In the genomic region with DNA sequence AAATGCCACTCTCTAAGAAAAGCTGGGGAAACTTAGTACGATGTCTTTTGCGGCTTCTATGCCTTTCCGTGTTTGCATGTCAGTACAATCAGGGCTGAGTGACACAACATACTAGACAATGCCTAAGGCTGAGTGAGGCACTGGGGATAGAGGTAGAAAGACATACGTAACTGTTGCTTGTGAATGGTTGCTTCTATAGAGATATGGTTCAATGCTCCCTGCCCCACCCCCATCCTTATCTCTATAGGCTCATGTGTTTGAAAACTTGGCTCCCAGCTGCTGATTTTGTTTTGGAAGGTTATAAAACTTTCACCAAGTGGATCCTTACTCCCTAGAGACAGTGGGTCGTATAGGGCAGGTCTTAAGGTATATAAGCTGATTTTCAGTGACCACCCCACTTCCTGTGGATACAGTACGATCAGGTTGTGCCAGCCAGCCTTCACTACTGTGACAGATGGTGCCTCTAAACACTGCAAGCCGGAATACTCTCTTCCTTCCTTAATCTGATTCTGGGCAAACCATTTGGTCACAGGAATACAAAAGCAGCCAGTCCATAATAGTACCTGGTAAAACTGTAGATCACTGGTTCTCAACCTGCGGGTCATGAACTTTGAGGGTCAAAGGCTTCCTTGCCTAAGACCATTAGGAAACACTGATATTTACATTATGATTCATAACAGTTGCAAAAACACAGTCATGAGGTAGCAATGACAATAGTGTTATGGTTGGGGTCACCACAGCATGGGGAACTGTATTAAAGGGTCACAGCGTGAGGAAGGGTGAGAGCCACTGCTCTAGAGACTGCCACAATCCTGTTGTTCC, we compare ENCODE assay signal across 22 mouse cellular contexts.
DNase-seq lines count a peak whose midpoint lies in the region; ATAC-seq and TF ChIP-seq lines count a peak whose summit lies in the region.
"Had no signal": no experiment of that assay in that cellular context is flagged by ENCODE, and none has a peak within 500 bp of the region (broad histone marks: within the 10 kb centered on the region; RNA-seq: fewer than 3 reads in every experiment).

No protein-coding gene starts in this region.

- no peak overlapping the region for H3K4me3 ChIP-seq in intestine, postnatal 0 days (ENCODE audit: low read depth, low read length)
- H3K4me3 ChIP-seq in intestine, embryonic 15.5 days (replicated peaks), result no peak overlapping the region
- no peak overlapping the region for H3K4me3 ChIP-seq in liver, embryonic 12.5 days
- H3K4me3 ChIP-seq in forebrain, embryonic 15.5 days, result no peak overlapping the region
- H3K4me3 ChIP-seq: embryonic facial prominence, embryonic 12.5 days; gastrocnemius, adult 2 months; limb, embryonic 15.5 days; stomach, embryonic 15.5 days had no signal

- H3K9ac ChIP-seq in intestine, postnatal 0 days (ENCODE audit: low read depth, low read length), result no peak overlapping the region
- no peak overlapping the region for H3K9ac ChIP-seq in intestine, embryonic 15.5 days
- no peak overlapping the region for H3K9ac ChIP-seq in liver, embryonic 12.5 days
- no peak overlapping the region for H3K9ac ChIP-seq in forebrain, embryonic 15.5 days (replicated peaks)
- H3K9ac ChIP-seq: embryonic facial prominence, embryonic 12.5 days; limb, embryonic 15.5 days; stomach, embryonic 15.5 days had no signal

- H3K36me3 ChIP-seq in intestine, postnatal 0 days (ENCODE audit: control insufficient read depth, insufficient read depth), result peaks cover 58% of the 10 kb centered on the region
- peaks cover 34% of the 10 kb centered on the region for H3K36me3 ChIP-seq in intestine, embryonic 15.5 days
- H3K36me3 ChIP-seq in liver, embryonic 12.5 days, result peaks cover 49% of the 10 kb centered on the region
- H3K36me3 ChIP-seq in forebrain, embryonic 15.5 days, result no peaks in the 10 kb centered on the region

- no peak for DNase-seq in kidney, adult 9 months
- no peak for DNase-seq in frontal cortex, postnatal 36 days (ENCODE audit: low spot score in 2 of 2)
- DNase-seq: adrenal gland, postnatal 10 days; cerebellum, adult 11 months; gastrocnemius, adult 2 months; kidney, adult 11 months; left cerebral cortex, postnatal 4 days; thymus, postnatal 4 days had no signal

- 71% methylated on average over 9 of the region's 9 CpGs for WGBS in intestine, postnatal 0 days
- WGBS in intestine, embryonic 15.5 days, result 79% methylated on average over 9 of the region's 9 CpGs
- 50% methylated on average over 9 of the region's 9 CpGs for WGBS in liver, embryonic 12.5 days (ENCODE audit: insufficient replicate concordance)
- WGBS in forebrain, embryonic 15.5 days, result 86% methylated on average over 9 of the region's 9 CpGs

- H3K9me3 ChIP-seq in intestine, postnatal 0 days (ENCODE audit: control insufficient read depth), result no peaks in the 10 kb centered on the region
- no peaks in the 10 kb centered on the region for H3K9me3 ChIP-seq in intestine, embryonic 15.5 days
- no peaks in the 10 kb centered on the region for H3K9me3 ChIP-seq in liver, embryonic 12.5 days (replicated peaks)
- no peaks in the 10 kb centered on the region for H3K9me3 ChIP-seq in forebrain, embryonic 15.5 days
- H3K9me3 ChIP-seq: embryonic facial prominence, embryonic 12.5 days; limb, embryonic 15.5 days; stomach, embryonic 15.5 days had no signal

- H3K27ac ChIP-seq in intestine, postnatal 0 days (ENCODE audit: low read depth, low read length), result no peak overlapping the region
- H3K27ac ChIP-seq in intestine, embryonic 15.5 days, result no peak overlapping the region
- H3K27ac ChIP-seq in liver, embryonic 12.5 days, result 0 out of 2 replicates have a peak overlapping the region, but pooled peaks have one; percentile 20
- H3K27ac ChIP-seq in forebrain, embryonic 15.5 days (replicated peaks), result no peak overlapping the region
- H3K27ac ChIP-seq: embryonic facial prominence, embryonic 12.5 days; gastrocnemius, adult 2 months; hindbrain, postnatal 0 days; kidney, postnatal 0 days; limb, embryonic 15.5 days; macrophage; stomach, embryonic 15.5 days had no signal

- peak; percentile 49; the same call in 1 of the 2 replicates for ATAC-seq in intestine, postnatal 0 days
- no peak for ATAC-seq in intestine, embryonic 15.5 days
- ATAC-seq in common myeloid progenitor, adult 5-6 weeks (replicated peaks; ENCODE audit: low read depth, poor library complexity, severe bottlenecking), result peak; percentile 62
- peak; percentile 82 for ATAC-seq in liver, embryonic 12.5 days
- ATAC-seq in megakaryocyte progenitor cell, adult 5-6 weeks (replicated peaks; ENCODE audit: poor library complexity), result peak; percentile 96
- no peak for ATAC-seq in forebrain, embryonic 15.5 days (replicated peaks)
- ATAC-seq: hindbrain, postnatal 0 days had no signal

- no peak for TF ChIP-seq CTCF in intestine, postnatal 0 days (IDR thresholded peaks at IDR 0.05; ENCODE audit: low read depth)

- no peak overlapping the region for H3K4me2 ChIP-seq in intestine, postnatal 0 days (replicated peaks; ENCODE audit: low read depth)
- H3K4me2 ChIP-seq in intestine, embryonic 15.5 days (replicated peaks), result no peak overlapping the region
- 0 out of 2 replicates have a peak overlapping the region, but pooled peaks have one; percentile 4 for H3K4me2 ChIP-seq in liver, embryonic 12.5 days
- H3K4me2 ChIP-seq in forebrain, embryonic 15.5 days (replicated peaks), result no peak overlapping the region
- H3K4me2 ChIP-seq: embryonic facial prominence, embryonic 12.5 days; heart, embryonic 11.5 days; limb, embryonic 15.5 days; midbrain, embryonic 11.5 days; stomach, embryonic 15.5 days had no signal

- no peaks in the 10 kb centered on the region for H3K27me3 ChIP-seq in intestine, postnatal 0 days (replicated peaks; ENCODE audit: control insufficient read depth, insufficient read depth, low read length)
- no peaks in the 10 kb centered on the region for H3K27me3 ChIP-seq in intestine, embryonic 15.5 days (replicated peaks)
- H3K27me3 ChIP-seq in liver, embryonic 12.5 days (replicated peaks), result no peaks in the 10 kb centered on the region
- H3K27me3 ChIP-seq in forebrain, embryonic 15.5 days, result no peaks in the 10 kb centered on the region
- H3K27me3 ChIP-seq: embryonic facial prominence, embryonic 12.5 days; limb, embryonic 15.5 days; stomach, embryonic 15.5 days had no signal

- no peaks in the 10 kb centered on the region for H3K4me1 ChIP-seq in intestine, postnatal 0 days (replicated peaks; ENCODE audit: control insufficient read depth, insufficient read depth, low read length)
- H3K4me1 ChIP-seq in intestine, embryonic 15.5 days (replicated peaks), result no peaks in the 10 kb centered on the region
- peaks cover 18% of the 10 kb centered on the region for H3K4me1 ChIP-seq in liver, embryonic 12.5 days
- no peaks in the 10 kb centered on the region for H3K4me1 ChIP-seq in forebrain, embryonic 15.5 days
- H3K4me1 ChIP-seq: stomach, embryonic 15.5 days had no signal

Comparison
In these comparisons a context has a peak if more than half of its experiments do, and no peak if none do; other contexts are left out.
1. ATAC-seq: peak in intestine, postnatal 0 days (single experiment), common myeloid progenitor, adult 5-6 weeks (single experiment), liver, embryonic 12.5 days (single experiment) and megakaryocyte progenitor cell, adult 5-6 weeks (single experiment); none in intestine, embryonic 15.5 days (single experiment) and forebrain, embryonic 15.5 days (single experiment).